Mouse (Mus musculus) heart, postnatal 14 days (tissue): ENCODE measurements around the gene Stim1. TPM values are rescaled to one million over a fixed set of nuclear protein-coding genes. Genes with fewer than 3 reads are reported as not detected.
"Not testable (repeated sequence)": the region's sequence is repeated elsewhere in the genome, so short reads cannot be mapped to it uniquely, and the experiment has no call there.

Source experiments
- DNase-seq, 2 experiments: peaks; one replicate each; pipeline ENCODE4 v3.0.0; 2021 to 2022
- intact Hi-C: fragments of 180-260 bp; cut with DNase I; formaldehyde crosslinking; loops from one replicate; pipeline ENCODE4 v1.15.1; 2025
- total RNA-seq, 2 experiments: library from RNA; stranded (reverse); gene quantifications; 2 replicates each; pipeline ENCODE4 v1.2.3; 2021

The Stim1 gene
- total RNA-seq, 2 experiments from 2014 or later: 25.8 to 30.2 TPM

GRCm38 (mm10) chr7:102483665-102484064 is 216.1 kb downstream of the Stim1 start:
- intact Hi-C loops: no loop called here
- DNase-seq: no peak

- intact Hi-C loops, DNase-seq: not testable (repeated sequence)
These were observed 217.2 kb downstream of the Stim1 start for GRCm38 (mm10) chr7:102484766-102485165.

DNA sequence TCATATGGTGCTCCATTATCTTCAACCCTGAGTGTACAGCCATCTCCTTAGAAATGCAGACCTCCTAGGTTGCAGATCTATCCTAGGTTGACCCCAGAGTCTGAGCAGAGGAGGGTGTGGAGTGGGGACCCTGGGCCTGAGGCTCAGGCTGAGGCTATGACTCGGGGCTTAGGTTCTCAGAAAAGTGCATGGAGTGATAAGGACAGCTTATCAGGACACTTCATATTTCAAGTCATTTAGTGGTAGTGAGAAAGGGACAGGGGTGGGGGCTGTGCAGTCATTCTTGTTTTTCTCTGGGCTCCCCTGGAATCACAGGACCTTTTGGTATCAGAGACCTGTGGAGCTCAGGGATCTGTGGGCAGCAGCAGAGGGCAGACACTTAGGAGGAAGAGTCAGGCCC is 218.5 kb downstream of the Stim1 start:
- no peak for DNase-seq
- intact Hi-C loops: no loop called here

Other genes with a start within 250 kb of the Stim1 start
- 1 to 10 TPM; 5.1 to 6.4 TPM for gene Il18bp, start 249.1 kb upstream of the Stim1 start, total RNA-seq
- gene Rnf121, start 202.3 kb upstream of the Stim1 start, total RNA-seq: 10 to 100 TPM; 19.8 to 21.5 TPM
- 10 to 100 TPM in 1 of 2 experiments, 1 to 10 TPM in 1; 8.9 to 10.2 TPM for gene Xndc1, start 202.3 kb upstream of the Stim1 start, total RNA-seq
- under 1 TPM; 0.61 to 0.84 TPM for gene Xntrpc, start 202.1 kb upstream of the Stim1 start, total RNA-seq
- gene Trpc2, start 184.7 kb upstream of the Stim1 start, total RNA-seq: under 1 TPM; 0.63 to 0.69 TPM
- 100 to 1,000 TPM; 131 to 158 TPM for gene Art1, start 166.1 kb upstream of the Stim1 start, total RNA-seq
- gene Art5, start 158.3 kb upstream of the Stim1 start, total RNA-seq: 1 to 10 TPM; 4.3 to 5.4 TPM
- not detected for gene Chrna10, start 151.0 kb upstream of the Stim1 start, total RNA-seq
- 10 to 100 TPM; 31.9 to 34.2 TPM for gene Nup98, start 57.6 kb upstream of the Stim1 start, total RNA-seq
- 10 to 100 TPM; 54.4 to 55.7 TPM for gene Pgap2, start 57.6 kb upstream of the Stim1 start, total RNA-seq
- gene Rhog, start 11.8 kb upstream of the Stim1 start, total RNA-seq: 10 to 100 TPM; 30.8 to 31.9 TPM
- 10 to 100 TPM; 14.4 to 19.1 TPM for gene Rrm1, start 173.9 kb downstream of the Stim1 start, total RNA-seq
- gene Olfr543, start 213.9 kb downstream of the Stim1 start, total RNA-seq: not detected
- gene Olfr544, start 220.5 kb downstream of the Stim1 start, total RNA-seq: not detected
- gene Olfr545, start 231.8 kb downstream of the Stim1 start, total RNA-seq: not detected